Mouse (Mus musculus) layer of hippocampus, adult 2 months (tissue): ENCODE results near the gene Dock2. TPM values are rescaled to one million over a fixed set of nuclear protein-coding genes. Genes with fewer than 3 reads are reported as not detected.

Source experiments
- DNase-seq, 2 experiments: peaks; one replicate each; pipeline ENCODE4 v3.0.0; 2022; ENCODE audit warnings: low spot score in 2 of 2
- H3K27ac ChIP-seq: fragments of 200-600 bp; 2 replicates; pipeline ENCODE4 v1.8.1; 2022
- H3K4me3 ChIP-seq: fragments of 200-600 bp; 2 replicates; pipeline ENCODE4 v1.8.1; 2022; ENCODE audit warnings: mild to moderate bottlenecking
- CTCF ChIP-seq: fragments of 200-600 bp; conservative IDR thresholded peaks from 2 replicates; pipeline ENCODE4 v1.8.1; 2022; ENCODE audit warnings: antibody characterized with exemption, mild to moderate bottlenecking, moderate library complexity
- total RNA-seq, 2 experiments: library from RNA; stranded (reverse); gene quantifications; 2 replicates each; pipeline ENCODE4 v1.2.3; 2021

Dock2 gene
- total RNA-seq, 2 experiments from 2014 or later, result 3.1 to 3.4 TPM

DNA sequence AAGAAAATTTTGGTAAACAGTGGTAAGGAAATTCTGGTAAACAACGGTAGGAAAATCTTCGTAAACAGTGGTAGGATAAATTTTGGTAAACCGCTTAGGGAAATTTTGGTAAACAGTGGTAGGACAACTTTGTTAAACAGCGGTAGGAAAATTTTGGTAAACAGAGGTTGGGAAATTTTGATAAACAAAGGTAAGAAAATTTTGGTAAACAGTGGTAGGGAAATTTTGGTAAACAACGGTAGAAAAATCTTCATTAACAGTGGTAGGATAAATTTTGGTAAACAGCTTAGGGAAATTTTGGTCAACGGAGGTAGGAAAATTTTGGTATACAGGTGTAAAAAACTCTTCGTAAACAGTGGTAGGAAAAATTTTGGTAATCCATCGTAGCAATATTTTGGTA, 101.9 kb downstream of the Dock2 start:
- no peak overlapping the region for H3K27ac ChIP-seq
- no peak overlapping the region for H3K4me3 ChIP-seq
- no peak for TF ChIP-seq CTCF
- DNase-seq, result no peak

DNA sequence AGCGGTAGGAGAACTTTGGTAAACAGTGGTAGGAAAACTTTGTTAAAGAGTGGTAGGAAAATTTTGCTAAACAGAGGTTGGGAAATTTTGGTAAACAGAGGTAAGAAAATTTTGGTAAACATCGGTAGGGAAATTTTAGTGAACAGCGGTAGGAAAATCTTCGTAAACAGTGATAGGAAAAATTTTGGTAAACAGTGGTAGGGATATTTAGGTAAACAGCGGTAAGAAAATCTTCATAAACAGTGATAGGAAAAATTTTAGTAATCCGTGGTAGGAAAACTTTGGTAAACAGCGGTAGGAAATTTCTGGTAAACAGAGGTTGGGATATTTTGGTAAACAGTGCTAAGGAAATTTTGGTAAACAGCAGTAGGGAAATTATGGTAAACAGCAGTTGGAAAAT, 239.1 kb downstream of the Dock2 start:
- DNase-seq, result no peak
- TF ChIP-seq CTCF, result no peak
- Histone ChIP-seq H3K4me3 (no peak overlapping the region), H3K27ac (no peak overlapping the region)

DNA sequence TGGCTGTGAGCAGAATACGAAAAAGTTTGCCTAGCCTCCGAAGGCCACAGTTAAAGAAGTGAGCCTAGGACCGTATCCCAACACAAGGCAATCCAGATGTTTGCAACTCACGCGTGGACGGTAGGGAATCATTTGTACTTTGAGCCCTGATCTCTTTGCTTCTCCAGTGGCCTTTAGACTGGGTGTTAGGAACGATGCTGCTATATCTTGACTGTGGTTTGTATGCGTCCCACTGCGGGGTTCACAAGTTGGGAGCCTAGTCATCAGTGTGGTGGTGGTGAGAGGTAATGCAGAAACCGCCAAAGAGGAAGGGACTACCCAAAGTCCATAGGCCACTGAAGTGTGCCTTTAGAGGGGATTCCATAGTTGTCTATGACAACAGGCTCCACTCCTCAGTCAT, 251.6 kb downstream of the Dock2 start:
- H3K4me3 ChIP-seq, result no peak overlapping the region
- H3K27ac ChIP-seq, result no peak overlapping the region
- no peak for TF ChIP-seq CTCF
- no peak for DNase-seq

DNA sequence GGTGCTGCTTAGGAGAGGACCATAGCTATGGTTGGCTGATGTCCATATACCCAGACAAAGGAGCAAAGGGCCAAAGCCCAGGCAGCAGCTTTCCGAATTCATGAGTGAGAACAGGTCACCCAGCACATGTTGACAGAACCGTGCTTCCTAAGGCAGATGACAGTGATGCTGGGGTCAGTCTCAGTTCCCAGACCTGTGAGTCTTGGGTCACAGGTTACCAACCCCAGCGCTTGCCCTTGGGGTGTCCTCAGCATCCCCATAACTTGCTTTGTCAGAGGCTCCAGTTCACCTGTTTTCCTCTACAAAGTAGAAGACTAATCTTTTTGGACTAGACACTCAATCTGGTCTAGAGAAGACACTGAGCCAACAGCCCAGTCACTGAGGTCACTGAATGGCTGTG, 252.7 kb downstream of the Dock2 start:
- Histone ChIP-seq H3K4me3 (no peak overlapping the region), H3K27ac (no peak overlapping the region)
- DNase-seq, result no peak
- TF ChIP-seq CTCF, result no peak

DNA sequence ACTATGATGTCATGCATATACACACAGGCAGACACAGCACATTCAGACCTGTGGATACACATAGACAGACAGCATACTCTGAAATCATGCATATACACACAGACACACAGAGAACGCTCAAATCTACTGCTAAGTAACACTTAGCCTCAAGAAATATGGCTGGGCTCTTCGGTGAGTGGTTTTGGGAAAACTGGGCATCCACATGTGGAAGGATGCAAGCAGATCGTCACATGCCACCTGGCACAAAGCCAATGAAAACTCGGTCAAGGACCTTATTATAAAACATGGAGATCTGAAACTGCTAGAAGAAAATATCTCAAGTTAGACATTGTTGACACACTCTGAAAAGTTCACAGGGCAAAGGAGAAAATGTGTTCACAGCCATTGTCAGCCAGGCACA, 255.7 kb downstream of the Dock2 start:
- Histone ChIP-seq H3K4me3 (no peak overlapping the region), H3K27ac (no peak overlapping the region)
- no peak for DNase-seq
- TF ChIP-seq CTCF, result no peak

DNA sequence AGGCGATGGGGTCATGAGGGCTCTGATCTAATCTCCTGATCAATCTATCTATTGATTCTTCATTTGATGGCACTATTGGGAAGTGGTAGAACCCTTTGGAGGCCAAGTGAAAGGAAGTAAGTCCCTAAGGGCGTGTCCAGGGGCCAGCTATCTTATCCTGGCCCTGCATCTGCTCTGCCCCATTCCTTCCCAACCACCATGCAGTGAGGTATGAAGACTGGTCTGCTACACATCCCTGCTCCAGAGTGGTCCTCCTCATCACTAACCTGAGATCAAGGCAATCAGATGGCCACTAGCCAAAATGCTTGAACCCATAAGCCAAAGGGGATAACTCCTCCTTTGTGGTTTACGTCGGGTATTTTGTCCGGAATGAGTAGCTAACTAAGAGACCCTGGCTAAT, 256.5 kb downstream of the Dock2 start:
- no peak overlapping the region for H3K4me3 ChIP-seq
- no peak for DNase-seq
- H3K27ac ChIP-seq, result no peak overlapping the region
- no peak for TF ChIP-seq CTCF

DNA sequence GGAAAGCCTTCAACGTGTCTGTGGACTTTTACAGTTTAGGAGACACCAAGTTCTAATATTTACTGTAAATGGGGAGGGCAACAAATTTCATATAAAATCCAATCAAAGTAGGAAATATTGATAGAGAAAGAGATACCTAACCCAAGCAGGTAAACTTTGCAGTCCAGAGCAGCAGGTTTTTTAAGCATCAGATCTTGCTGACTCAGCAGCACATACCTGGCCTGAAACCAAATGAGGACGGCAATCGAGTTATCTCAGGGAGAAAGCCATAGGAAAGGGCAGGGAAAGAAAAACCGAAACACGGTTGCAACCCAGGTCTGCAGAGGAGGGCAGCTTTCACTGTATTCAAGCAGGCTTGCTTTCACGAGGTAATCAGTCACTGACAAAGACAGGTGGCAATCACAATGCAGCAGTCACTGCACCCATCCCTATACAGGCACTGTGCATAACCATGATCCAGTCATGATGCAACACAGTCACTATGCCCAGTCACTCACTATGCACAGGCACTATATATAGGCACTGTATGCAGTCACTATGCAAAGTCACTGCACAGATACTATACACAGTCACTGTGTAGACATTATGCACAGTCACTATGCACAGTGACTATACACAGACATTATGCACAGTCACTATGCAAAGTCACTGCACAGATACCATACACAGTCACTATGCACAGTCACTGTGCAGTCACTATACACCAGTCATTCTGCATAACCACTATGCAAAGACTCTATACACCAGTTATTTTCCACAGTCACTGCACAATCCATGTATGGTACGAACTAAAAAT, 258.4 kb downstream of the Dock2 start:
- no peak overlapping the region for H3K27ac ChIP-seq
- H3K4me3 ChIP-seq, result no peak overlapping the region
- TF ChIP-seq CTCF, result no peak
- DNase-seq, result no peak

DNA sequence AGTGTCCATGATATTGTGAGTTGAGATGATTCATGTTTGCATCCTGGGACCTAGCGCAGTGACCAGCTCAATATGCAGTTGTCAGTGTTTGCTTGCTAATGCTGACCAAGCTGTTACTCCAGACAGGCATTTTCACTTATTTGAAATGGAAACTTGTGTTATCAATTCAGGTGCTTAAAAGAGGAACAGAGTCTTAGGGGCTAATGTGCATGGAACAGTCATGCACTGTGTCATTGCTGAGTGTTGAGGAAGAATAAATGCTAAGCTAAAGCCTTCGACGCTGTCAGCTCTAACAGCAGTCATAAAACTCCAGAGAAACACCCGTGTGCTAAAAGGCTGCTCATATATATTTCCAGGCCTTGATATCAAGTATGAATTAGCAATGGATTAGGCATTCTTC, 259.1 kb downstream of the Dock2 start:
- H3K4me3 ChIP-seq, result no peak overlapping the region
- TF ChIP-seq CTCF, result no peak

DNA sequence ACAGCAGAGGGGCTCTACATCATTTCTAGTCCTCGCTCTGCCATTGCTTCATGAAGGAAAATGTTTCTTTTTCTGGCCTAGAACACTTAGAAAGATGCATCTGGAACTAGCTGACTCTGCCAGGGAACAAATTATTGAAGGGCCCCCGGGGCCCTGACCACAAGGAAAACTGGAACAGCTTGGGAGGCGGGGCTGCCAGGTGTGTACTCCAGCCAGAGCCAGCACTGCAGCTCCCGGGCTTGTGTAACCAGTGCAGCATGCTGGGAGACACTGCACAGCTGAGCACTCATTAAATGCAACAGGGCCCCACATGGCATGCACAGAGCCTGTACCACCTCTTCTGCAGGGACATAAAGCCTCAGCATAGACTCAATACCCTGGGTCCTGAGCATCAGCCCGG, 265.1 kb downstream of the Dock2 start:
- no peak for DNase-seq
- H3K27ac ChIP-seq, result no peak overlapping the region
- TF ChIP-seq CTCF, result no peak
- H3K4me3 ChIP-seq, result no peak overlapping the region

More for the DNA sequence above, 259.1 kb downstream of the Dock2 start:
- H3K27ac ChIP-seq, result no peak overlapping the region
- DNase-seq, result no peak

DNA sequence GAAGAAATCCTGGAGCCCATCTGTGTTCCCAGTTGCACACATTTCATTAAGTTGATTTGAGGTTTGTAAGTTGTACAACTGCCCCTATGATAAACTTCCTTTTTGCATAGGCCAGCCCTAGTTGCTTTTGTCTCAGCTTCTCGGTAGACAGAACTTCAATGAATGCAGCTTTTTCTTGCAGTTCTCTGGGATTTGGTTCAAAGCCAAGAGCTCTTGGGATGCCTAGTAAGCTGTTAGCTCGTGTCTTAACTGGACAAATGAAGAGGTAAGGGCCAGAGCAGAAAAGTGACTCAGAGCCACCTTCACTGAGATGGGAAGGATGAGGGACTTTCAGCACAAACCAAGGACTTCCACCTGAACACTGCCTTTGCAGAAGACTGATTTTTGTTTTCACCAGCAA, 266.7 kb downstream of the Dock2 start:
- no peak for DNase-seq
- Histone ChIP-seq H3K27ac (no peak overlapping the region), H3K4me3 (no peak overlapping the region)
- TF ChIP-seq CTCF, result no peak

DNA sequence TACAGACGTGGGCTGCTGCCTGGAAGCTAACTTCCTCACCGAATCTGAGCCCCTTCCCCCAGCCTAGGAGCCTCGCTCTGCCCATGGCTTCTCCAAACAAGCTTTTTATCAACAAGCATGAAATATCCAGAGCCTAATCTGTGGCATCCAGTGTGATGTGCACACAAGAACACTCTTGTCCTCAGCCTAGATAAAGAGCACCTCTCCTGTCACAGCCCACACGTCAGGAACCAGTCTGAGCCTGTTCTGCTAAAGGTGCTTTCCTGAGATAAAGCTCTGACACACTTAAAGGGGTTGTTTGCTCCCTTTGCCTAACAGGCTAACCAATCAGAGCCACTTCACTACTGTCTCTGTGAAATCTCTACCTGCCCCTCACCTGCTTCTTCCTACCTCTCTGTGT, 268.4 kb downstream of the Dock2 start:
- Histone ChIP-seq H3K4me3 (no peak overlapping the region), H3K27ac (no peak overlapping the region)
- TF ChIP-seq CTCF, result no peak
- no peak for DNase-seq

DNA sequence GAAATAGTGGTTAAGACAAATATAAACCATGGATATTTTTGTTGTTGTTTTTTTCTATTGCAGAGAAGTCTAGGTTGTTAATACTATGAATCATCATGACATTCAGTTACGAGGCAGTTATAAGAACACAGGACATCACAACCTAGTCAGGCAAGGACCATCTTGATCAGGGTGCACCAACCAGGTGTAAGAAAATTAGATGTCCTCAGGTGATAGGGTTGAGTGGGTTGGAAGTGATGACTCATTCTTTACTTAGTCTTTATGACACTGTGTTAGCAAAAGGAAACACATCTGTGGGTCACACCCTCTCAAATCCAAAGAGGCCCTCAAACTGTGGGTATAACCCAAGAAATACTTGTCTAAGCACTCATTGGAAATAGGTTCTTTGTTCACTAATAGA, 277.3 kb downstream of the Dock2 start:
- TF ChIP-seq CTCF, result no peak
- H3K27ac ChIP-seq, result no peak overlapping the region

DNA sequence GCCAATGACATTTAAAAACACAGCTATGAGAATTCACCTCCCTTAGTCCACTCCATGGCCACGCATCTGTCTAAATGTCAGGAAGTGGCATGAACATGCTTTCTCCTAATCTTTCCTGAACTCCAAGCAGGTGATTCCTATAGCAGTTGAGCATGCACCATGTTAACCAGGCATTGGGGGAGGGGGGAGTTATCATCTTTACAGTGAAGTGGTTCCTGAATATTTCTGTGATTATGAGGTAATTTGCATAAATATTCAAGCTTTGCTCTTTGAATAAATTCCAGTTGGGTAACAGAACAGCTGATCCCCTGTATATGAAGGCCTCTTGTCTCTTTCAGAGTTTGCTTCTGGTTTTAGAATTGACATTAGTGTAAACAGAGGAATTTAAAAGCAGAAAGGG, 284.0 kb downstream of the Dock2 start:
- no peak for TF ChIP-seq CTCF
- H3K27ac ChIP-seq, result no peak overlapping the region
- no peak for DNase-seq
- H3K4me3 ChIP-seq, result no peak overlapping the region

More for the DNA sequence above, 277.3 kb downstream of the Dock2 start:
- no peak overlapping the region for H3K4me3 ChIP-seq
- DNase-seq, result no peak

DNA sequence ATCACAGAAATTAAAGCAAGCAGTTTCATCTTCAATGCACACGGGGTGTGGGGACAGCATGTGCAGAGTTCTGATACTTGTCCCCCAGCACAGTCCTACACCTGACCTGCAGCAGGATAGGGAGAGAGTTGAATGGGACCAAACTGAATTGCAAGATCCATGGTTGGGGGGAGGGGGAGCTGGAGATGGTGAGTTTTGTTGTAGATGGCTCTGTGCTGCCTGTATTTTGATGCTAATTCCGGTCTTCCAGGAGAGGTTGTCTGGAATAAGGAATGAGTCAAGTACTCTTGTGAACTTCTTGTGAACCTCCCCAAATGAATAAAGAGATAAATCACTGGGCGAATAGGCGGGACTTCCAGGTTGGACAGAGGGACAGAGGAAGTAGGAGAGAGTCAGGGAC, 289.0 kb downstream of the Dock2 start:
- Histone ChIP-seq H3K27ac (no peak overlapping the region), H3K4me3 (no peak overlapping the region)
- no peak for TF ChIP-seq CTCF
- no peak for DNase-seq

DNA sequence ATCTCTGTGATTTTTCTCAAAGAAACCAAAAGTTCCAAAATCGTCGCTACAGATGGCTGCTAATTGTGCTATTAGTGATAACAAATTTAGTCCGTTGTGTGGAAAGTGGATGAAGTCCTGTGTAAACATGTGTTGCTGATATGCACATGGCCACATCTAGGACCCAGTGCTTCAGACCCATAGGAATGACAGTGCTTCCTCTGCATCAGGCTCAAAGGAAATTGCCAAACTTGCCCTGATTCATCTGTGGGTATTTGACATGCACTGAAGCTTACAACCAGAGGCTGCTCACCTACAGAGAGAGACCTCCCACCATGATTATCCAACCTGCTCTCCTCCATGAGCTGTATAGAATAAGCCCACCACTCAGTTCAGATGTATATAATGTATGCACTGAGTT, 290.7 kb downstream of the Dock2 start:
- no peak for TF ChIP-seq CTCF
- Histone ChIP-seq H3K27ac (no peak overlapping the region), H3K4me3 (no peak overlapping the region)
- no peak for DNase-seq
